Mouse (Mus musculus) heart, adult 2 months (tissue): Measurements from ENCODE around the gene Map4k4.
A peak's percentile ranks its signal among the peaks of the same experiment; 100 is the strongest.

Experiments
- CTCF ChIP-seq: fragments of 200-600 bp; IDR thresholded peaks from 2 replicates; pipeline ENCODE4 v1.8.1; 2022; ENCODE audit warnings: antibody characterized with exemption, mild to moderate bottlenecking, moderate library complexity
- EP300 ChIP-seq: fragments of 200-500 bp; IDR thresholded peaks from 2 replicates; pipeline ENCODE4 v1.6.1; 2011; ENCODE audit warnings: low read depth, low read length, control low read depth; ENCODE audit not compliant: insufficient read depth
- POLR2A ChIP-seq: fragments of 200-500 bp; IDR thresholded peaks from 2 replicates; pipeline ENCODE4 v1.6.1; 2011; ENCODE audit warnings: mild to moderate bottlenecking, low read depth, low read length, control low read depth; ENCODE audit not compliant: insufficient read depth

DNA sequence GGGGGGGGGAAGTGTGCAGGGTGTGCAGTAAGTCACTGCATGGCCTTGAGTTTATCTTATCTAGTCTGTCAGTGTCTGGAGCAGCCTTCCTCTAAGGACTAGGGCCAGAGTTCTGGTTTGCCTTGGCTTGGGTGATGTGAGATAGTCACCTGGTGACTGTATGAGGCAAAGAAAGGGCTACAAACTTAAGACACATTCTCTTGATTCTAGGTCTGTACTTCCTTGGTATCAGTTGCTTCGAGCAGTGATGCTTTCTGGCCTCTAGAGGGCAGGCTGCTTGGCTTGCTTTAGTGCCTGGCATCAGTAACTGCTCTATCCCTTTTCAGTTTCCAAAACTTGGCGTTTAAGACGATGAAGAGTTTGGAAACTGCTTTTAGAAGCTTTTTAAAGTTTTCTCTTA is 10.7 kb downstream of the Map4k4 start:
- peak; percentile 95 for TF ChIP-seq CTCF
- TF ChIP-seq POLR2A, result no peak
- 0 out of 2 replicates have a peak, but pooled peaks have one; percentile 60 for TF ChIP-seq EP300
